Mouse (Mus musculus) adipose tissue, adult 10 weeks (tissue): ENCODE results near the gene Itprip. TPM values are rescaled to one million over a fixed set of nuclear protein-coding genes. Genes with fewer than 3 reads are reported as not detected.

Experiments used
- polyA plus RNA-seq: library from polyadenylated mRNA; stranded (reverse); fragments of 350-450 nt; fragmentation: Illumina TruSeq; extraction: RNeasy Lipid Tissue Mini Kit (QIAGEN cat#74804); gene quantifications from one replicate; pipeline ENCODE4 v1.2.3, GENCODE M21; 2014; ENCODE audit warnings: low read depth, low replicate concordance

Gene Itprip
- 3.5 TPM for polyA plus RNA-seq

DNA sequence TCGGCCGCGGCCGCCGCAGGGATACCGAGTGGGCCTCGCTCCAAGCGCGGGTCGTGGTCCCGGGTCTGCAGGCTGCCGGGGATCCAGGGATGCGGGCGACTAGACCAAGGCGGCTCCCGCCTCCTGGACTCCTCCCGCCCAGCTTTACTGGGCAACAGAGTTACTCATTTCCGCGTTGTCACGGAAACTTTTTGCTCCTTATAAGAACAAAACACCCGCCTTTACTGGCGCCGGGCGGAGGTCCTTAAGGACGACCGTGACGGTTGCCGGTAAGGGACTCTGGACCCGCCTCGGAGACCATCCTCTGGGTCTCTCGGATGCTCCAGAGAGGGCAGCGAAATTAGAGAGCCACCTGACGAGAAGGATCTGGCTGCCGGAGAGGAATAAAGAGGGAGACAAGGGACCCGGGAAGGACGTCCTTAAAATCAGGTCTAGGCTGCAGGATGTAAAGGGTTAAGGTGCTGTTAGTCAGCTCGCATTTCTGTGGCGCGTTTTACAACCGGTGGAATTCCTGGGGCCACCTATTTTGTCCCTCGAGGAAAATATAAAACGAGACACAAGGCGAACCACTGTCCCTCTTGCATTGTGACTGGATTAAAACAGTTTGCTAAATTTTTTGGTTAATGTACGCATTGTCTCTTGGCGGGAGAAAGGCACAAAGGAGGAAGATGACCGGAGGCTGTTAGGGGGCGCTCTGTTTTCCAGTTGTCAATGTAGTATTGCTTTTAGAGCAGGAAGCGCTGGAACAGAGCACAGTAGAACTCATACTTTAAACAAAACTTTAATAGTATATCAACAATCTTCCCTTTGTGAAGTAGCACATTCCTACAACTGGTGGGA, at the start of gene Itprip, which contains the start of gene Cfap43:
Gene Itprip (minus strand): TSS at position 174 of the 840 bp plus-strand sequence.
Gene Cfap43 (minus strand): TSS at position 162 of the 840 bp plus-strand sequence.

DNA sequence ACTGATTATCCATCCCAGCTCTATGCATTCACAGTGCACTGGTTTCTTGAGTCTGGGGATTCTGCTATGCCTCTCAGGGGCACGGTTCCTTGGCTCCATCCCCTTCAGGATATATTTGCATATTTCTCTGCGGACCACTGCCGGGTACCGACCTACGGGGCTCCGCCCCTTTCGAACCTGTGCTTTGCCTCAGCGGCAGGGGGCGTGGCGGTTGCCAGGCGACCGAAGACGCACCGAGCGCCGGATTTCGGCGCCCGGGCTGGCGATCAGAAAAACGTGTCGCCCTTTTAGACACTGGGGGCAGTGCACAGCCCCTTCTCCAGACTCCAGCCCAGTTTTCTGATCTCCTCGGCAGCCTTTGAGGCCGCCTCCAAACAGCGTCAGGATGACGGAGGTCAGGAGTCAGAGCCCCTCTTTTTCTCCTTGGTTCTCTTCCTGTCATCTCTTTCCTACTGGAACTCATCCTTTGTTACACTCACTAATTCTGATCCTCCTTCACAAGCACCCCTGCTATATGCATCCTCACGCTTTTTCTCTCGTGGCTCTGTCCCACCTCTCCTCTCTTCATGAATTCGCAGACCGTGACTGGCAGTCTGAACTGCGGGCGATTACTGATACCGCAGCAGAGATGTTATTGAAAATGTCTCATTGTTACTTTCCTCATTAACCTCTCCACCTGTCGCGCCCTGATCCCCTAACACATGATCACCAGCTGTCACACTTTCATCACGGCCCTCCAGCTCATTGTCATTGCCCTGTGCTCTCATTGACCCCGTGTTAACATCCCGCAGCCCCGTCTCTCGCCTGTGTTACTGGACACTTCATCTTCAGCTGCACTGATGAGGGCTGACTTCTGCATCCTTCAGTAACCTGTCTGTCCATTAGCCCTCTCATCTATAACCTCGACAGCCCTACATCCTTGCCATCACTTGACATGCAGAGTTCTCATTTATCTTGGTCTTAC, 18.6 kb upstream of the Itprip start, which contains the start of gene Cfap58:
Gene Cfap58 (plus strand): TSS at position 233 of the 964 bp plus-strand sequence.

DNA sequence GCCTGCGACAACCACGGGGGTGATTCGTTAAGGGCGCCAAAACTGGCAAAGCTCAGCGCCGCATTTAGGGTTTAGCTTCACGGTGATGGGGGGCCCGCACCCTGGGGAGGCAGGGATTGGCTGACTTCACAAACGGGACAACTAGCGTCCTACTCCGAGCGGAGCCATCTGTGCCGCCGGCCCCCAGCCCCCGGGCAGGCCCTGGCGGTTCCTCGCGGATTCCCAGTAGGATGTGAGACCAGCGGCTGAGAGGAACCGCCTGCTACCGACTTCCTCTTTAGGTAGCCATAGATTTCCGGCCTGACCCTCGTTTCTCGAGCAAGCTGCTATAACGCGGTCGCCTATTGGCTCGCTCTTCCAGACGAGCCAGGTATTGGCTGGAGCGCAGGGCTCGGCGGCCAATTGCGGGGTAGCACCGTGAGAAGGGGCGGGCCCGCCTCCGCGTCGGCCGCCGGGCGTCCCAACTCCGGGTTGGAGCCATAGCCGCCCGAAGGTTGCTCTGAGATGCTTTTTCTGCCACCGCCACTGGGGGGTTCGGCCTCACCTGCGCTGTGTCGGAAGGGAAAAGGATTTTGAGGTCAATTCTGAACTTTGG, 53.6 kb downstream of the Itprip start, which contains the start of gene Gsto2:
Gene Gsto2 (plus strand): TSS at position 182 of the 595 bp plus-strand sequence.

DNA sequence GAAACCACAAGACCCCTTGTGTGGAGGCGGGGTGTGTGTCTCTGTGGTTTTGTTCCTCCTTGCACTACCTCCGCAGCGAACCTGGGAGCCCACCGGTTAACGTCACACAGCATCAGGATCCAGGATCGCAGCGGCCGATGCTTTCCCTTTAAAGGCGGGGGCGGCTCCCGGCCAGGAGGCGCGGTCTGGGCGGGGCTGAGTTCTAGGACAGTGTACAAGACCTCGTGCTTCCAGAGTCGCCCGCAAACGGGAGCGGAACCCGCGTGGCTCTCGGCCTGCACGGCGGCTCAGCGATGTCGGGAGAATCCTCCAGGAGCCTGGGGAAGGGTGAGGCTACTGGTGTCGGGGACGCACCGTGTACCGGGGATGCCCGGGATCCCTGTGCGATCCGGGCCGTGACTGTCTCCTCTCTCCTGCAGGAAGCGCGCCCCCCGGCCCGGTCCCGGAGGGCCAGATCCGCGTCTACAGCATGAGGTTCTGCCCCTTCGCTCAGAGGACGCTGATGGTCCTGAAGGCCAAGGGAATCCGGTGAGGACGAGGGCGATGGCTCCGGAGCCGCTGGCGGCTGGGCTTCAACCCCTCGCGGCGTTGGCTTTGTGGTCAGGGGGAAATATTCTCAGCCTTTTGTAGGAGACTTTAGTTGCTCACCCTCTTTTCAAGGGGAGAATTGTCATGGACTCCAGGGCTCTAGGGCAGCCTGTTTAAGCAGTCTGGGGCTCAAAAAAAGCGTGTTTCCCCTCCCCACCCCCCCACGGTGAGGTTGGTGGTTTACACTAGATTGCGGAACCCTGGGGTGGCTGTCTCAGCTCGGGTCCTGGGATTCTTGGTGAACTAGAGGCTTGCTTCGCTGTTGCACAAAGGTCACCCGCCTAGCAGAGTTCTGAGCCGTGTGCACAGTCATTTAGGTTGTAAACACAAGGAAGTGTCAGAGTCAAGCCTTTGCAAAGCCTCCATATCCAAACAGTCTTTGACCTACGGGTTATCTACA, 64.0 kb downstream of the Itprip start, which contains the start of gene Gsto1:
Gene Gsto1 (plus strand): TSS at position 175 of the 988 bp plus-strand sequence.

Other genes with a start within 250 kb of the Itprip start
- 5.8 TPM for gene Col17a1, start 227.2 kb downstream of the Itprip start, polyA plus RNA-seq
- gene Sfr1, start 187.6 kb downstream of the Itprip start, polyA plus RNA-seq = 60.6 TPM
- gene Gsto1, start 64.3 kb downstream of the Itprip start, polyA plus RNA-seq = 39.4 TPM
- gene Gsto2, start 53.8 kb downstream of the Itprip start, polyA plus RNA-seq = 7.2 TPM
- gene Cfap43, start within 50 bp of the Itprip start, polyA plus RNA-seq = 6.1 TPM
- 3.3 TPM for gene Cfap58, start 18.4 kb upstream of the Itprip start, polyA plus RNA-seq